Mouse (Mus musculus) adrenal gland, postnatal 36 days (tissue): ENCODE results near the gene Rasa3. TPM values are rescaled to one million over a fixed set of nuclear protein-coding genes. Genes with fewer than 3 reads are reported as not detected.

Experiments used
- DNase-seq, 2 experiments: peaks; one replicate each; pipeline ENCODE4 v3.0.0; 2021; ENCODE audit warnings: mixed read lengths in 1 of 2
- long read RNA-seq, 2 experiments: library from polyadenylated mRNA; stranded (forward); transcript quantifications; one replicate each; pipeline ENCODE4 v2.0.0; 2021; ENCODE audit warnings: borderline sequencing depth in 2 of 2
- total RNA-seq, 2 experiments: library from RNA; stranded (reverse); gene quantifications; 2 replicates each; pipeline ENCODE4 v1.2.3; 2021

The Rasa3 gene
- total RNA-seq = 10 to 100 TPM; 34.5 to 64.0 TPM
- long read RNA-seq, experiment 1, full-length matches to known transcripts = 9 of 24 reads
- long read RNA-seq, experiment 1, partial matches to known transcripts = 11 of 24 reads
- long read RNA-seq, experiment 1, other reads (novel, unspliced or antisense) = 4 of 24 reads
- long read RNA-seq, experiment 2, full-length matches to known transcripts = 2 of 2 reads
- long read RNA-seq, experiment 2, partial matches to known transcripts = 0 of 2 reads
- long read RNA-seq, experiment 2, other reads (novel, unspliced or antisense) = 0 of 2 reads

DNA sequence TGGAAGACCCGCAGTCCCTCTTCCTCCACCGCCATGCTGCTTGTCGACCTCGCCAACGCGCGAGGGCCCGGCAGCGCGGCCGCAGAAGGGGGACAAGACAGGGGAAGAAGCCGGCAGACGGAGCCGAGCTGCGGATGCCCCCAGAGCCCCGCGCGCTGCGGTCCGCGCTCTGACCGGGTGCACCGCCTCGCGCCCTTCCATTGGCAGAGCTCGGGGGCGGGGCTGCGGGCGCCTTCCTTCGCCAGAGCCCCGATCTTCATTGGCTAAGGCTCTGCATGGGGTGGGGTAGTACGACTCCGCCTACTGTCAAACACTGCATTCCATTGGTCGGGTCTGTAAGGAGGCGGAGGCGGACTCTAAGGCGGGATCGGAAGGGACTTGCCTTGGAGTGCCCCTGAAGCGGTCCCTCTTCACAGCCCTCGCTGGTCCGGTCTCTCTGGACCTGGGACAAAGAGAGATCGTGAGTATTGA, at the start of gene Rasa3:
Gene Rasa3 (minus strand): TSS at position 191 of the 471 bp plus-strand sequence.
- DNase-seq = peak; percentile 97 to 98

GRCm38 (mm10) chr8:13725722-13726121, 48.3 kb upstream of the Rasa3 start:
- DNase-seq = peak; percentile 45 to 73

DNA sequence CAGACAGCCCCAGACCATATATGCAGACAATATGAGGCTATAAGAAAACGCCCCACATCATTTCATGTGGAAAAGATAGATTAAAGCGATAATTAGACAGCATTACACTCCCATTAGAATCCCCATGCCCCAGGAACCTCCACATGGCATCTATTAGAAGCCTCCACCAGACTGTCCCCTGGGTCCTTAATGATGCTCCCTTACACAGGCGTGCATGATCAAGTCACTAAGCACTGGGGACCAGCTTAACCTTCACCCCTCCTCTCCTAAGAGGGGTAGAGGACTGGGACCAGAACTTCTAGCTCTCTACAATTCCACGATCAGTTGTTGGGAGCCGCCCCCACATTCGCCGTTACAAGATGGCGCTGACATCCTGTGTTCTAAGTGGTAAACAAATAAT, 41.6 kb upstream of the Rasa3 start:
- no peak for DNase-seq

DNA sequence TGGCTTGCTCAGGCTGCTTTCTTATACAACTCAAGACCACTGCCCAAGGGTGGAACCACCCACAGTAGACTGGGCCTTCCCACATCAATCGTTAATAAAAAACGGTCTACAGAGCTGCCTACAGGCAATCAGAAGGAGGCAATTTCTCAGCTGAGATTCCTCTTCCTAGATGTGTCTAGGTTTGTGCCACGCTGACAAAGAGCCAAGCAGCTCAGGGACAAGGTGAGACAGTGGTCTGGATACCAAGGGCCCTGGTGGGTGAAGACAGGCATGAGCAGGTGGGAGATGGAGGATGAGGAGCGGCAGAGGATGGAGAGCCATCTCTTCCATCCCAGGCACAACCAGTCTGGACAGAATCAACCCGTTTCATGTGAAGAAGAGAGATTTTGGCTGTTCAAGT, 31.1 kb upstream of the Rasa3 start:
- DNase-seq = no peak

DNA sequence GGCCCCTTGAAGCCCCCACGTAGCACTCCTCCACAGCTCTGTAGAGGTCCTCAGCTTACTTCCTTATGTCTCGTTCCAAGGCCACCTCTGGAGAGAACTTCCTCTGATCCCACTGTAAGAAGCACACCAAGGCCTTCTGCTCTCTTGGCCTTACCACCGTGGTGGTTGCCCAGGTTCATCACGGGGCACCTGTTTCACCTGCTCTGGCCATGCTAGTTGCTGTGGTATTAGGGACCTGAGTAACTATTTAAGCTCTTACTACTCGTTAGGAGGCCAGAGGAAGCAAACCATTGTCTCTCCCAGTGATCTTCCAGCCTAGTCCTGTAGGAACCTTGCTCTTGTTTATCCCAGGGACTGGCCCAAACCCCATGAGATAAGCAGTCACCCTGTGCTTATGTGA, 29.5 kb upstream of the Rasa3 start:
- no peak for DNase-seq

GRCm38 (mm10) chr8:13705668-13706067, 28.3 kb upstream of the Rasa3 start, which contains the start of gene Cfap97d2:
Gene Cfap97d2 (plus strand): TSS chr8:13705889.
- DNase-seq = peak; percentile 84 to 87

- DNase-seq = no peak
These were observed 26.9 kb upstream of the Rasa3 start for GRCm38 (mm10) chr8:13704301-13704700.

GRCm38 (mm10) chr8:13703756-13704155, 26.4 kb upstream of the Rasa3 start:
- DNase-seq = no peak

DNA sequence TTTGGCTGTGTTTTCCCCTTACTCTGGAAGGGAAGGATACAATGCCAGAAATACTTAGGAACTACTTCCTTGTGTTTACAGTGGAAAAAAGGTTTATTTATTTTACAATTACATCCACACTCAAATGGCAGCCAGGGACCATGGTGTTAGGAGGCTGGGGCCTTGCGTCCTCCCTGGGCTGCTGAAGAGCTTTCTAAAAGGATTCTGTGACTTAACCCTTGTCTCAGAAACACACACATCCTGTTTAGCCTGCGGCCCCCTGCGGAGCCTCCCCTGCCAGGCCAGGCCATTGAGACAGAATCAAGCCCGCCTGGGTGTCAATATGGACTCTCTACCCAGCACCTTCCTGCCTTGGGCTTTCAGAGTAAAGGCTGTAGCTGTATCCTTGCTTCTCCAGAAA, 25.4 kb upstream of the Rasa3 start:
- no peak for DNase-seq

- DNase-seq = no peak
These were observed 22.0 kb upstream of the Rasa3 start for GRCm38 (mm10) chr8:13699323-13699949.

DNA sequence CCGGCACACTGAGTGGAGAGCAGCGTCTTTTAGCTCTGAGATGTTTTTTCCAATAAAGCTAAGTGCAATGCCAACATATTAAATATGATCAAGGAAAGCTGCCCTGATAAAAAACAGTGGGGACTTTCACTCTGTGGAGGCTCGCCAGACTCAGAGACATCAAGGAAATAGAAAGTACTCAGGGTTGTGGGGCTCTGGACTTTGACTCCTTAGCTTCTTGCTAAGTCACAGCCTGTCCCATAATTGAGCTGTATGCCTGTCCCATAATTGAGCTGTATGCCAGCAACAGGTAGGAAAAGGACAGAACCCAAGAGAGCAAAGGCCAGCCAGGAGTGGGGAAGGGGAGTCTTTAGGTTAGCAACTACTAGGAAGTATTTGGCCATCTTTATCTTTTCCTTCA, 20.9 kb upstream of the Rasa3 start:
- no peak for DNase-seq

GRCm38 (mm10) chr8:13697681-13698080, 20.3 kb upstream of the Rasa3 start:
- DNase-seq = no peak

DNA sequence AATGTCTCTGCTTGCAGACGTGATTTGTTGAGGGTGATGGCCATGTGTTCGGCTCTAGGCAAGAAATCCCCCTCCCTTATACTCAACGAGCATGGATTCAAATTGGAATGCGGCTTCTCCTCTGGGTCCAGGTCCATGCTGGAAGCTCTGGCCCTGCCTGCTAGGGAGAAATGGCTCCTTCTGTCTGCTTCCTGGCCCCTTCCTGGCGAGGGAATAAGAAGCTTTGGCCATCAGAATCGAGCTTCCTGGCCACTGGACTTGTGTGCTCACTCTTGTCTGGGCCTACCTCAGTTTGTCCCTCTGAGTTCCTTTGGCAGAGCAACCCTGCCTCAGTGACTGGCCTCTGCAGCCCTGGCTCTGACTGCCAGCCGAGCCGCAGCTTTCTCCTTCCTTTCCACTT, 19.8 kb upstream of the Rasa3 start:
- no peak for DNase-seq

- peak; percentile 33 to 37 for DNase-seq
These were observed 18.8 kb upstream of the Rasa3 start for GRCm38 (mm10) chr8:13696157-13696556.

DNA sequence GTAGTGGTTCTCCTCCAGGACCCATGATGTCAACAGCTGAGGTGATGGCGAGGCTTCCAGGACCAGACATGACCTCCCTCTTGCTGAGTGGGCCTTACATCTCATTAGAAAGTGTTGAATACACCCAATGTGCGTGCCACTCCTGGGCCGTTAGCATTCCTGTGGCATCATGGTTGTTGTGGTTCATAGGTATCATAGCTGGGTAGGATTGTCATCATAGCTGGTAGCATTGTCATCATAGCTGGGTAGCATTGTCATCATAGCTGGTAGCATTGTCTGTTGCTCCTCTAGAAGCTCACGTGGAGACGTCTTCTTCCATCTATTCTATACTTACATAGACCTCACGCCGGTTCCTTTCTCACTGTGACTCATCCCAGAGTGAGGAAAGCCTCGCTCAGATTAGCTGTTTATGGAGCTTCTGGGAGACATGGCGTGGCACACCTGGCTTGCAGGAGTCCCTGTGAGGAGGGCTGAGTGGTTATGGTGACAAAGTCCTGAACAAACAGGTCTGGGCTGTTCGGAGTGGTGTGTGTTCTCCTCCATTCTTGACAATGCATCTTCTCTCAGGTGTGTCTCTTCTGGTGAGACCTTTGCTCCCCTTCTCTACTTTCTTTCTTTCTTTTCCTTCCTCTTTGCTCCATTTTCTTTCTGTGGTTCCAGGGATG, 17.9 kb upstream of the Rasa3 start:
- DNase-seq = no peak

- DNase-seq = no peak
These were observed 17.3 kb upstream of the Rasa3 start for GRCm38 (mm10) chr8:13694735-13695134.

DNA sequence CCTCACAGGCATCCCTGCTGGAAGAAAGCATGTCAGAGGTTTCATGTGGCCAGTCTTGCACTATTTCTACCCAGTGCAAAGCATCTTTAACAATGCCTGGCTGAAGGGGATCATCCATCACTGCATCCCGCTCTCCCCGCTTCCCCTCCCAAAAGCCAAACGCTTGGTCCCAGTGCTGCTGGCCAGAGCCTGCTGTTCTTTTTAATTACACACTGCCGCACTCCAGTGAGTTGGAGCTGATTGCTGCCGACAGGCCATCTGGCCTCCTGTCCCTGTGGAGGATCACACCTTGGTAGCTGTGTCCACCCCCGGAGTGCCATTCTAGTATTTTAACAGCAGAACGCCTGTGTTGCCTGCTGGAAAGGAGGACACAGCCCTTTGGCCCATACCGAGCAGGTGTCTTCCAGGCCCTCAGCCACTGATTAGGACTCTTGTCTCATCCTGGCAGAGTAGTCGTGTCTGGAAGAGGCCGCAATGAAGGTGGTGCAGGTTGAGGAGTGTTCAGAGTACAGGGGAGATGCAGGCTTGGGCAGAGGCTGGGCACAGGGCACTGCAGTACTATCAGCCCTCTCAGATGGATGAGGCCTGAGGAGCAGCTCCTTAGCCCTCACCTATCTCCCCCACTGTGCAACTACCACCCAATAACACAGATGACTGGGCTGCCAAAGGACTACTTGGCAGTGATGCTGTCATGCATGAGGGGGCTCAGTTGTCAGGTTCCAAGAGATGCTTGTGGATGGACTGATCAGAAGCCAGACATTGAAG, 15.1 kb upstream of the Rasa3 start:
- DNase-seq = no peak

DNA sequence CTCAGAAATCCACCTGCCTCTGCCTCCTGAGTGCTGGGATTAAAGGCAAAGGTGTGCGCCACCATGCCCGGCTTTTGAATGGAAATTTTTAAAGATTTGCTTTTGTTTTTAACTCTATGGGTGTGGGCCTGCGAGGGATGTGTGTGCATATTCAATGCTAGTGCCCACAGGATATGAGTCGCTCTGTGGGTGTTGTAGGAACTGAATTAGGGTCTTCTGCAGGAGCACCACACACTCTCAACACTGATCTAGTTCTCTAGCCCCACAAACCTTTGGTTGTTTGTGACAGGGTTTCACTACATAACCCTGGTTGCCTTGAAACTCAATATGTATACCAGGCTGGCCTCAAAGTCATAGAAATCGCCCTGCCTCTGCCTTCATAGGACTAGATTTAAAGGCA, 11.9 kb upstream of the Rasa3 start:
- DNase-seq = no peak

DNA sequence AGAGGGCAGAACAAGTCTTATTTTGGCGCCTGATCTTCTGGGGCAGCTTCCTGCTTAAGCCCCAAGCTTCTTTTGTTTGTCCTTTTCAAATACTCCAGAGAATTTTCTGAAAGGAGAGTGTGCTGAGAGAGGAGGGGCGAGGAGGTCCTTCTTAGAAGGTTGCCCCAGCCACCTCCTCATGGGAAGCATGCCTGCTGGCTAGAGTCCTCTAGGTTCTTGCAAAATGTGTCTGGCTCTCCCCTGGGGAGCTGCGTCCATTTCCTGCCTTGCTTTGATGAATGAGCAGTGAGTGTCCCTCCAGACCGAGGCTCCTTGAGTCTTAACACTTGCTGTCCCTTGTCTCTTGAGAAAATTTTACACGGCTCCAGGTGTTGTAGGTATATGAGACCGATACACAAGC, 11.1 kb upstream of the Rasa3 start:
- peak; percentile 57 to 68 for DNase-seq

DNA sequence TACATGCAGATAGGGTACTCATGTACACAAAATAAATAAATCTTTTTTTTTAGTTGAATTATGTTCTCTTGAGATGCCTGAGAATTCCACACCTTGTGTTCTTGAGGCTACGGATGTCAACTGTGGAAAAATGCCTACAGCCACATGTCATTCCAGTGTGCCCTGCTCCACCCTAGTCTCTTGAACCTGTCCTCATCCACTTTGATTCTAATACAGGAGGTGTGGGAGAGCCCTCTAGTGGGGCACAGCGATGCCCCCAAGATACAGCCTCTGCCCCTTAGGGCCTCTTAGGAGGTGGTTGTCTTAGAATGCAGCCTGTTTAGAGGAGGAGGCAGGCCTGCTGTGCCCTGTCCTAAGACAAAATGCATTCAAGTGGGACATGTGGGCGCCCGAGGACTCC, 10.5 kb upstream of the Rasa3 start:
- no peak for DNase-seq

- no peak for DNase-seq
These were observed 9.8 kb upstream of the Rasa3 start for GRCm38 (mm10) chr8:13687101-13687717.

- DNase-seq = no peak
These were observed 9.0 kb upstream of the Rasa3 start for GRCm38 (mm10) chr8:13686426-13686825.
